Mouse (Mus musculus) liver, embryonic 14.5 days (tissue): ENCODE results near the gene Prr12.

ENCODE experiments used
- CTCF ChIP-seq: IDR thresholded peaks from 2 replicates; pipeline ENCODE4 v1.5.1; 2016; ENCODE audit warnings: antibody characterized with exemption, low read depth, control low read depth
- EP300 ChIP-seq: IDR thresholded peaks from 2 replicates; pipeline ENCODE4 v1.6.1; 2016; ENCODE audit warnings: antibody characterized with exemption, low read depth

DNA sequence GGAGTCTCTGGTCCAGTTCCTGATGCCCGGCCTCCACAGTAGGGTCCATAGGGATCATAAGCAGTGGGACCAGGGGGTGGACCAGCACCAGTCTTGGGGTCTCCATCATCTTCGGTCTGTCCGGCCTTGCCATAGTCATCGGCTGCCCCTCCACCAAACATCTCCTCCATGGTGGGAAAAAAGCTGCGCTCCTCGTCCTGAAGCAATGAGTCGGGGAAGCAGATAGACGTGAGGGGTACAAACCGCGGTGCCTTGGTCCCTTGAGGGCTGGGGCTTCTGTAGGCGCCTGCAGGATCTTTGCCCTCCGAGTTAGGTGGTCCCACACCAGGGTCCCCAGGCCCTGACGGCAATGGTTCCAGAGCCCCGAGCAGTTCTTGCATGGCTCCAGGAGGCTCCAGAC, 5.2 kb downstream of the Prr12 start:
- TF ChIP-seq CTCF (no peak), EP300 (no peak)
